Mouse (Mus musculus): Measurements from ENCODE around the gene Uhrf1. TPM values are rescaled to one million over a fixed set of nuclear protein-coding genes. Genes with fewer than 3 reads are reported as not detected.

Uhrf1 gene
- polyA plus RNA-seq, 1 experiment from 2014 or later = 14.1 TPM

Other genes starting within 250 kb of the Uhrf1 start
- 72.0 and 75.6 TPM in 2 replicates for gene Ubxn6, start 228.3 kb upstream of the Uhrf1 start, polyA plus RNA-seq (2014; fragmentation: Nextera tagmentation; extraction: Ambion mirVana)
- 95.0 and 98.1 TPM in 2 replicates for gene Hdgfl2, start 223.7 kb upstream of the Uhrf1 start, polyA plus RNA-seq (2014; fragmentation: Nextera tagmentation; extraction: Ambion mirVana)
- 0.12 and 0.20 TPM in 2 replicates for gene Plin4, start 193.5 kb upstream of the Uhrf1 start, polyA plus RNA-seq (2014; fragmentation: Nextera tagmentation; extraction: Ambion mirVana)
- 1.9 and 2.1 TPM in 2 replicates for gene Plin5, start 185.7 kb upstream of the Uhrf1 start, polyA plus RNA-seq (2014; fragmentation: Nextera tagmentation; extraction: Ambion mirVana)
- 0.19 and 0.20 TPM in 2 replicates for gene Lrg1, start 181.3 kb upstream of the Uhrf1 start, polyA plus RNA-seq (2014; fragmentation: Nextera tagmentation; extraction: Ambion mirVana)
- 18.3 and 20.5 TPM in 2 replicates for gene Sema6b, start 163.0 kb upstream of the Uhrf1 start, polyA plus RNA-seq (2014; fragmentation: Nextera tagmentation; extraction: Ambion mirVana)
- 8.4 and 9.9 TPM in 2 replicates for gene Tnfaip8l1, start 140.8 kb upstream of the Uhrf1 start, polyA plus RNA-seq (2014; fragmentation: Nextera tagmentation; extraction: Ambion mirVana)
- gene Mydgf, start 119.4 kb upstream of the Uhrf1 start, polyA plus RNA-seq (2014; fragmentation: Nextera tagmentation; extraction: Ambion mirVana) = 67.8 and 70.8 TPM in 2 replicates
- 23.4 and 26.2 TPM in 2 replicates for gene Dpp9, start 84.4 kb upstream of the Uhrf1 start, polyA plus RNA-seq (2014; fragmentation: Nextera tagmentation; extraction: Ambion mirVana)
- 21.0 and 21.8 TPM in 2 replicates for gene Fem1a, start 46.5 kb upstream of the Uhrf1 start, polyA plus RNA-seq (2014; fragmentation: Nextera tagmentation; extraction: Ambion mirVana)
- 1.4 and 1.5 TPM in 2 replicates for gene Ticam1, start 26.5 kb upstream of the Uhrf1 start, polyA plus RNA-seq (2014; fragmentation: Nextera tagmentation; extraction: Ambion mirVana)
- 13.9 and 16.4 TPM in 2 replicates for gene Plin3, start 10.4 kb upstream of the Uhrf1 start, polyA plus RNA-seq (2014; fragmentation: Nextera tagmentation; extraction: Ambion mirVana)
- not detected in 2 replicates for gene Arrdc5, start 3.0 kb upstream of the Uhrf1 start, polyA plus RNA-seq (2014; fragmentation: Nextera tagmentation; extraction: Ambion mirVana)
- gene Kdm4b, start 22.7 kb downstream of the Uhrf1 start, polyA plus RNA-seq (2014; fragmentation: Nextera tagmentation; extraction: Ambion mirVana) = 62.2 and 64.3 TPM in 2 replicates
- gene Ptprs, start 173.2 kb downstream of the Uhrf1 start, polyA plus RNA-seq (2014; fragmentation: Nextera tagmentation; extraction: Ambion mirVana) = 272 and 276 TPM in 2 replicates
- not detected in 2 replicates for gene Znrf4, start 209.1 kb downstream of the Uhrf1 start, polyA plus RNA-seq (2014; fragmentation: Nextera tagmentation; extraction: Ambion mirVana)